Mouse (Mus musculus): ENCODE results near the gene Pin1rt1.

The Pin1rt1 gene

DNA sequence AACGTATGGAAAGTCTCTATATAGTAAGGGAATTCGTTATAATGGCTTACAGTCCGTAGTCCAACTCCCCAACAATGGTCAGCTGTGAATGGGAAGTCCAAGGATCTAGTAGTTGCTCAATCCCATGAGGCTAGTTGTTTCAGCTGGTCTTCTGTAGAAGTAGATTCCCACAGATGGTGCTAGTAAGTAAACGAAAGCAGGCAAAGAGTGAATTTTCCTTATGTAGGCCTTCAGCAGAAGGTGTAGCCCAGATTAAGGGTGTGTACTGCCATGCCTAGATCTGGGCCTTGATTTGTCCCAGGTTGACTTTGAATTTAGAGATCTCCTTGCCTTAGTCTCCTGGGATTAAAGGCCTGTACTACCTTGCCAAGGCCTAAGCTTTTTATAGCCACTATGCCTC is at the start of gene Pin1rt1:
TSS of gene Pin1rt1 (minus strand) at position 101 of the 400 bp plus-strand sequence.
- DNase-seq, result no peak

DNA sequence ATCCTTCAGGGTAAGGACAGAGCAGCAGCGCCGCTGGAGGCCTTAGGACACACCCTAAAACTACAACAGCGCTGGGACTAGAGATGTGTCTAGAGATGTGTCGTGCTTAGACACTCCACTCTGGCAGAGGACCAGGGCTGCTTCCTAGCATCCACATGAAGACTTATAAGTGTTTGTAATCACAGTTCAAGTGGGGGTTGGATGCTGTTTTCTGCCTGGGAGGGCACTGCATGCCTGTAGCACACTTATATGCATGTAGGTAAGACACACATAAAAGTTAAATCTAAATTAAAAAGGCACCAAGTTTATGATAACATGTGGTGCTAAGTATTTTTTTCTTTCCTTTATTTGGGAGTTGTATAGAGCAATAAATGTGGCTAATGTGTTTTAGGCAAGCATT is 47.8 kb upstream of the Pin1rt1 start:
- DNase-seq, result no peak

DNA sequence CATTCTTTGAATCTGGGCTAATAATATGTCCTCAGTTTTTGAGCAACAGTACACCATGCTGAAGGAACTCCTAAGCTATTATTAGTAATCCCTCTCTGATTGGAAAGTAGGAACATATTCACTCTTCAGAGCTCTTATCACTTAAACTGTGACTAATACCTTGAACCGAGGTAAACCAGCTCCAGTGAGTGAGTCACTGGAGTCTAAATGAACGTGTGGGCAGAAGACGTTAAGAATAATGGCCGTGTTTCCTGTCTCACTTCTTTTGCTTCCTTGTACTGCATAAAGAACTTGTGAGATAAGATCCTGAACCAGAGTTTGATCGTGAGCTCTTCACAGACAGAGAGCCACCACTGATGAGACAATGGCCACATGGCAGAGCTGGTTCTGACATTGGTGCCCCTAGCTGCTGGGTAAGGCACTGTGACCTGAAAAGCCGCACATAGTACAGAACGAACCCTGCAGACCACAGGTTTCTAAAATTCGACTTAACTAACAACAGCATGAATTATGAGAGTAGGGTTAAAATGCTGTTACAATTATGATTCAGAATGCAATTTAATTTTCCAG is 47.0 kb upstream of the Pin1rt1 start:
- no peak for DNase-seq

DNA sequence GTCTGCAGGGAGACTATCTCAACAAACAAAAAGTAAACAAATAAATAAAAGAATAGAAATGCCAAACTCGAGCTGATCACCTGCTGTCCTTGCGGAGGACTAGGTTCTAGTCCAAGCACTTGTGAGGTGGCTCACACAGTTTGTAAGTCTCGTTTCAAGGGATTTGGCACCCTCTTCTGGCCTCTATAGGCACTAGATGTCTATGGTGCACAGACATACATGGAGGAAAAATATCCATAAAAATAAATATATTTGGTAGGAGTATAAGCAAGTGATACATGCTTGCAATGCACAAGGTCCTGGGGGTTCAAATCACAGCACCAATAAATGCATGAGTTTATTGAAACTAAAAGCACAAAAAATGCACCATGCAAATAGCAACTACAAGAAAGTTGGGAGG is 34.4 kb upstream of the Pin1rt1 start:
- peak; percentile 26 for DNase-seq

DNA sequence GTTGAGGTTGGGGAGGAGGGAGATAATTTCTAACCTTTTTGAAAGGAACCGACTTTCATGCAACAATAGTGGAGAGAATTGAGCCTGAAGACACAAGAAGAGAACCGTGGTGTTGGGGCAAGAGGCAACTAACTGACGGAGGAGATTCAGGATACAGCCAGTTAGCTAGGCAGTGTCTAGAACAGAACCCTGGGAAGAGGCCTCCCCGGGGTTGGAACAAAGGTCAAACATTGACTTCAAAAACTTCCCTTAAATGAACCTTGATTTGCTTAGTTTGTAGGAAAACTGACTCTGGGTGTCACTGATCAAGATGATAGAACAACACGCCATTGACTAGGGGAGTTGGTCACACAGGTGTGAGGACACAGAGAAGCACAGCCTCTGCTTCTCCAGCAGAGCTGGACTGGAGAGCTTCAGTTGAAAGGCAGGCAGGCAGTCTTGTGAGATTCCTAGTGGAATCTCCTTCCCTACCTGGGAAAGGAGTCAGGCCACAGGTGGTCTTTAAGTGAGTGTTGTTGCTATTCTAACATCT is 32.5 kb upstream of the Pin1rt1 start:
- no peak for DNase-seq

DNA sequence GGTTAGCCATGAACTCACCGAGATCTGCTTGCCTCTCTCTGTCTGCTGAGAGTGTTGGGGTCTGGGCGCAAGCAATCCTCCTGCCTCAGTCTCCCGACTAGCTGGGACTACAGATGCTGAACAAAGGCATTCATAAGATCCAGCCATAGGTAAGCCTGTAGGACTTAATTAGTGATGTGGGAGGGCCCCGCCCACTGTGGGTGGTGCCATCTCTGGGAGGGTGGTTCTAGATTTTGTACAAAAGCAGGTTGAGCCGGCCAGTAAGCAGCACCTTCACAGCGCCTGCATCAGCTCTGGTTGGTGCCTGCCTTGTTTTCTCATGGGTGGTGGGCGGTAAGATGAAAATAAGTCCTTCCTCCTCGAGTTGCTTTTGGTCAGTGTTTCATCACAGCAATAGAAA is 30.1 kb upstream of the Pin1rt1 start:
- DNase-seq, result peak; percentile 30

DNA sequence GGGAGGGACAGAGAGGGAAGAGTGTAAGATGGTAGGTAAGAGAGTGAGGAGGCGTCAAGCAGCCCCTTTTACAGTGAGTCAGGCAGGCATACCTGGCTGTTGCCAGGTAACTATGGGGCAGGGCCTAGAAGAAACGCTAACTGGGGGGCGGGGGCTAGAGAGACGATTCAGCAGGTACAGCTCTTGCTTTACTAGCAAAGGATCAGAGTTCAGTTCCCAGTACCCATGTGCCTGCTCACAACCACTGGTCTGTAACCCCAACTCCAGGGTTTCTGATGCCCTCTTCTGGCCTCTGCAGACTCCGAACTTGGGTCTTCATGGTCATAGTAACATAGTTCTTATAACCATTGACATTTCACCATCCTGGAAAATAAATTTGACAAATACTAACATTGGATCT is 27.8 kb upstream of the Pin1rt1 start:
- DNase-seq, result no peak

DNA sequence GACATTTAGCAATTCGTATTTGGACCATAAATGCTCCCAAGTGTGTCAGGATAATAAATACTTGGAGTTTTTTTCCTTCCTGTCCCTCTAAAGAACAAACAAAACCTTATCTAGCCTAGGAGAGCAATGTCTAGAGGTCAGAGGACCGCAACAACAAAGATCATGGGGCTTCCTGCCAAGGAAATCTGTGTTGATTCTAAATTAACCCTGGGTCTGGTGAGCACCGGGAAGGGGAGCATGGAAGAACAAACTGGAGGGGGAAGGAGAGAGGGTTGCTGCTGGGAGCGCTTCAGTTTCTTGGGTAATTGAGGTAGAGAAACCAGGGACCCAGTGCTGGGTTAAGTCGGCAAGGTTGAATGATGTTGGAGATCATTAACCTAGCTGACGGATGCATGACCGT is 27.0 kb upstream of the Pin1rt1 start:
- no peak for DNase-seq

DNA sequence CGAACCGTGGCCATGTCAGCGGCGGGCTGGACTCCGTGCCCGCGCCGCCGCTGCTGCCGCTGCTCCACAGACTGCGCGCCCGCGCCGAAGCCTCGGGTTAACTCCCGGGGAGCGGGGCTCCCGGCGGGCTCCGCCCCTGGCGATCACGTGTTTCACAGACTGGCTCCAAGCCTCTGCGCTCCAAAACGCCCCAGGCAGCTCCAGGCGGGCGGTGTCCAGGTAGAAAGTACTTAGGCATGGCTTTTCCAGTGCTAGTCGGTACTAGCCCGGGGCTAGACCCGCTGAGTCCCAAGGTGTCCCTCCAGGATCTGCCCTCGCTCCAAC is 26.5 kb upstream of the Pin1rt1 start, which contains the start of gene Depdc7:
TSS of gene Depdc7 (minus strand) at position 138 of the 324 bp plus-strand sequence.
- peak; percentile 95 for DNase-seq

DNA sequence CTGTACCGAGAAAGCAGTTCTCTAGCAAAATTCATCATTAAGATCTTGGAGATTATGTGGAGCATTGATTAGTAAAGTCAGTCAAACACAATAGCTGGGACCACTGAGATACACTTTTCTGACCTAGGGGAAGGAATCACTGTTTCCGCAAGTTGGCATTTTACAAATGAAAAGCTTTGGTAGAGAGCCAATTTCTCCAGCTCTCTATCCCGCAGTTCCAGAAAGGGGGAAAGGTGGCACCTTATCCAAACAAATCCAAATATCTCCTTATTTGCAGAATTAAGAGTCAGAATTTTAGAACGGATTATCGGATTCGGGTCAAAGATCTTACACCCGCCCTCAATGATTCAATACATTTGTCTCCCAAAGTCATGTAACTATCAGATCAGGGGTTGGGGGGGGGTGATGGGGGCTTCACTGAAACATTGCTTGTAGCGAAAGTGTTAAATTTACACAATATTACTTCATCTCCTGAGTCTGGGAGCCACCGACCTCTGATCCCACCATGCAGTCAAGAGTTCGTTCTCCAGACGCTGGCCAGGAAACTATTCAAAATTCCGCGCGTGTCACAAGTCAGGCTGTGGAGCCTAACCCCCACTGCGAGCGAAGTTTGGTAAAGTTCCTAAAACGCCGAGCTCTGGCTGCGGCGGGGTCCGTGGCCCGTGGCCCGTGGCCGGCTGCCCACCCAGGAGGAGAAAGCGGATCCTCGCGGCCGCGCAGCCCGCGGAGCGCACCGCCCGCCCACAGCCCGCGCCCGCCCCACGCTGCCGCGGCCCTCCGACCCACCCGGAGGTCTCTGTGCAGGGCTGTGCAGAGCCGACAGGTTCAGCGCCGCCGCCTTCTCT is 25.9 kb upstream of the Pin1rt1 start:
- no peak for DNase-seq

DNA sequence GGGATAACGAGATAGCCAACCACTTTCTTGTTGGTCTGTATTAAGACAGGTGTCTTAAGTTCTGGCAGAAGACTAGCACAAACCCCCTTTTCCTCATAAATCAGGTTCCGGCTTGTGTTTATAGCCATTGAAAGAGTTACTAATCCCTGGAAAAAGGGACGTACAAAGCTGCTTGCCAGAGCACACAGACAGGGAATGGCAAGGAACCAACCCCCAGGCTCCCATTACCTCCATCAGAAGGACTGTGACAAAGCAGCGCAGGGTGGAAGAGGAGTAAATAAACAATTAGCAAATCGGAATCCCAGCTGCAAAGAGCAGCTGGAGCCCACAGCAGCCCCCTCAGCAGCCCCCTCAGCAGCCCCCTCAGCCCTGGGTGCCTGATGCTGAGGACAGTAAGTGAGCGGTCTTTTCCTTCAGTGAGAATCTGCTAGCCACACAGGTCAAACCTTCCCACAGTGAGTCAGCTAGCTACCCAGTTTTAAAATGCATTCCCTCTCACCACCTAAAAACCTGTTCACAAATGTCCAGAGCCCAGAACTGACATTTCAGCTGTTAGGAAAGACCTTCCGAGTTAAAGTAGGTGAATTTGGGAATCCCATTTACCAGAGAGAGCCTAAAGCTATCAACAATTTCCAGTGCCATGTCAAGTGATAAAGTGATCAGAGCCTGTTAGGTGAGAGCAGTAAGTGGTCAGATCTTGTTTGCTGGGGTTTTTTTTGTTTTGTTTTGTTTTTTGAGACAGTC is 25.0 kb upstream of the Pin1rt1 start:
- no peak for DNase-seq

DNA sequence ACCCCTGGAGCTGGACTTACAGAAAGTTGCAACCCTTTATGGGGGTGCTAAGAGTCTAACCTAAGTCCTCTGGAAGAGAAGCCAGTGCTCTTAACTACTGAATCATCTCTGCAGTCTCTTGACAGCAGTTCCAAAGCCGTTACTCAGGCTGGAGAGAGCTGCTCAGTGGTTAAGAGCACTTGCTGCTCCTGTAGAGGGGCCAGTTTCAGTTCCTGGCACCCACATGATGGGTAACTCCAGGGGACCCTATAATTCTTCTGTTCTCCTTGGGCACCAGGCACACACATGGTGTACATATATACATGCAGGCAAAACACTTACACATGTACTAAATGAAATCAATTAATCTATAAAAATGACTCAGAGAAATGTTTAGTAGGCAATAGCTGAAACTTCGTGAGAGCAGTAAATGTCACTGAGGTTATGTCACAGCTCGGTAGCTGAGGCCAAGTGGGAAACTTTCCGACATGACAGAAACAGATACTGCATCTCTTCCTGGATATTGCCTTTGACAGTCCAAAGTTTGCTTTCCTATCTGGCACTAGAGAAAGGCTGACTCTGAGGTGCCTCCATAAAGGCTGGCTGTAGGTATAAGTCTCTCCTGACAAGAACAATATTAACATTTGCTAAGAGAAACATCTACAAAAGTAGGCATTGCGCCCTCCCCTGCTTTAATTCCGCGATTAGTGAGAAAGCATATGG is 24.2 kb upstream of the Pin1rt1 start:
- DNase-seq, result no peak

DNA sequence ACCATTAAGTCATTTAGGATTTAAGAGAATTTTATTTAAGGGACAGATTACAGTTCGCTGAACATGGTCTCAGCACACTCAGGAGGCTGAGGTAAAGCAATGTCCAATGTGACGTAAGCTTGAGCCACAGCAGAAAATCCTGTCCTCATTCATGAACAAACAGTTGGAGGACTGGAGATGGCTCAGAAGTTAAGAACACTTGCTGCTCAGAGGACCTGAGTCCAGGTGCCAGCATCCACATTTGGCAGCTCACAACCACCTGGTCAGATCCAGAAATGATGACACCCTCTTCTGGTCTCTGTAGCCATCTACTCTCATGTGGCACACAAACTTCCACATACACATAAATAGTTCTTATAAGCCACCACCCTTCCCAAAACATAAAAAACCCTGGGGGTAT is 23.5 kb upstream of the Pin1rt1 start:
- DNase-seq, result no peak

DNA sequence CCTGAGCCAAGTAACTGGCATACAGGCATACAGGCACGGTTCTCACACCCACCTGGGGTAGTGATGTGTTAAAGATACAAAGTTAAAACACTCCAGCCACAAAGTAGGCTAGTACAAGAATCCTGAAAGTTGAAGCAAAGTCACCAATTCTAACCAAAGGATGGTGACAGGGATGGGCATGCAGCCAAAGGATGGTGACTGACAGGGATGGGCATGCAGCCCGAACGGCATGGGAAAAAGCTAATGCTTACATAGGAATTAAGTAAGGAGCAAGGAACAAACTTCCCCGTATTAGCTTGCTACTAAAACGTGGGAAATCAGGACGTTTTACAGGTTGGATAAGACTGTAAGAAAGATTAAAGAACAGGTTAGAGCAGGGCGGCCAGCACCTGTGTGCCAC is 20.1 kb upstream of the Pin1rt1 start:
- DNase-seq, result no peak

DNA sequence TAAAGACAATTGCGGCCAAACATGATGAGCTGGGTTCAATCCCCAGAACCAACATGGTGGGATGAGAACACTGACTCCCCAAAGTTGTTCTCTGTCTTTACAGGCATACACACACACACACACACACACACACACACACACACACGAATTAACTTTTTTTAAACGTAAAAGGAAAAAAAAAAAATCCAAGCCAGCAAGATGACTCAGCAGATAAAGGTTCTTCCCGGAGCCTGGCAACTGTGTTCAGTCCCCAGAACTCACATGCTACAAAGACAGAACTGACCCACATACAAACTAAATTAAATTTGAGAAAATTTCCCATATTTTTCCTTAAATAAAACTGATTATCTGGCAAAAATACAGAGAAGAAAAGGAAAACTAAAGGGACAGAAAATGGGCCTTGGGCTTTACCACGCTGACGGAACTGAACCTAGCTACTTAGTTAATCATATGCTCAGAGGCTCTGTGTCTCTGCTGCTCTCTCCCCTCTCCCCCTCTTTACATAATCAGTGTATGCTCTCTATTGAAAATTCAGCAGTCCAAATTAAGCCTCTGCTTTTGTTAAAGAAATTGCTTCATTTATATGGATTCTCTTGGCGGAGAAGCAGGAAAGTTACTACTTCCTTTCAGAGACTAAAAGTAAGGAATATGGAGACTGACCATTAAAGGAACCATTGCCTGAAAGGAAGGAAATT is 16.5 kb upstream of the Pin1rt1 start:
- no peak for DNase-seq

DNA sequence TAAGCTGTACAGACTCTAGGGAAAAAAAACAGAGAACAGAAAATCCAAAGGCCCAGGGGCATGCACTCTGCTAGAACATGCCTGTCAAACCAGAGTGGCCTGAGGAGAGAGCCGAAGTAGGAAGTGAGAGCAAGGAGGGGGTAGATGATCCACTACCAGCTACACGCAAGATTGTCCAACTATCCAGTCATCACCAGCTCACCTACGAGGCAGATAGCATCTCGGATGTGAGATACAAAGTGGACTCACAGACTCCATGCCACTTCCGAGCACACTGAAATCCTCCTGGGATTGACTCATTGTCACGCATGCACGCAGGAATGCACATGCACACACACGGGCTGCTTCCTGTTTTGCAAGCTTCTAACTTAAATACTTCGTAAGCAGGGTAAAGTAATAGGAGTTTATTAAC is 15.9 kb upstream of the Pin1rt1 start:
- no peak for DNase-seq

DNA sequence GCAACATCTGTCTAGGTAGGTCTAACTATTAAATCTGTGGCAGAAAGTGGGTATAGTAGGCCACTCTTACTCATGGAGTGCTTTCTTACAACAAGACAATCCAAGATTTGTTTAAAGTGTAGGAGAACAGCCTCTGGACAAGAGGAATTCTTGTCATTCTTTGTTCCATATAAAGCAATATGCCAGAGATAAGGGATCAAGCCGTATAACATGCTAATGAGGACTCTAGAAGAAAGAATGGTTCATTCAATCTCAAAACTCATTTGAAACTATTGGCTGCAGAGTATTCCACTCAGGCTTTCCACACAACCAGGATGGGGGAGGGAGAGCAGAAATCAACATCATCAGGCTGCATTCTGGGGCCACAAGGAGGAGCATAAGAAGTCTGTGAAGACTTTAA is 11.2 kb upstream of the Pin1rt1 start:
- no peak for DNase-seq

DNA sequence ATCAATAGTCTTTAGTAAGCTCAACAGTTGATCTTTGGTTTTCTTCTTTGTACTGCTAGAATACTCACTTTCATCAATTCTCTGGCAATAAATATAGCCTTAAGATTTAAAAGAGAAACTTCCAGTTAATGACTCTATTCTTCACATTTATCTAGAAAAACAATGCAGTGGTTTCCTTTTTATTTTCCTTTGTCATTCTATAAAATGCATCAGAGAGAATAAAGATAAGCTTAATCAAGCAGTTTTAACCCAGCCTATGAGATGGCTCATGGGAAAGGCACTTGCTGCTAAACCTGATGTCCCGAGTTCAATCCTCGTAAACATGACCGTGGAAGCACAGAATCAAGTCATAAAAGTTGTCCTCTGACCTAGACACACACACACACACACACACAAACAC is 5.8 kb upstream of the Pin1rt1 start:
- no peak for DNase-seq

DNA sequence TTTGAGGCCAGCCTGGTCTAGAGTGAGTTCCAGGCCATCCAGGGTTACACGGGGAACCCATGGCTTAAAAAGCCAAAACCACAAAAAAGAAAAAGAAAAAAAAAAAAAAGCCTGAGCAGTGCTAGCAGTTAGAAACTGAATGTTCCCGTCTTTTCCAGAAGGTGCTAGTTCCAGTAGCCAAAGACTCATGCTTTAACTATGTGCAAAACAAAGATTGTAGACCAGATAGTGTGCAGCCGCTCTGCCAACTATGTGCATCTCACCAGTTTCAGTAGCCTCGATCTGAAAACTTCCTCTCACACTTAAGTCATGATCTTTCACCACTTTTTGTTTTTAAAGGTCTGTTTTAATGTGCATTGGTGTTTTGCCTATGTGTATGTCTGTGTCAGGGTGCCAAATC is 1.6 kb upstream of the Pin1rt1 start:
- no peak for DNase-seq

DNA sequence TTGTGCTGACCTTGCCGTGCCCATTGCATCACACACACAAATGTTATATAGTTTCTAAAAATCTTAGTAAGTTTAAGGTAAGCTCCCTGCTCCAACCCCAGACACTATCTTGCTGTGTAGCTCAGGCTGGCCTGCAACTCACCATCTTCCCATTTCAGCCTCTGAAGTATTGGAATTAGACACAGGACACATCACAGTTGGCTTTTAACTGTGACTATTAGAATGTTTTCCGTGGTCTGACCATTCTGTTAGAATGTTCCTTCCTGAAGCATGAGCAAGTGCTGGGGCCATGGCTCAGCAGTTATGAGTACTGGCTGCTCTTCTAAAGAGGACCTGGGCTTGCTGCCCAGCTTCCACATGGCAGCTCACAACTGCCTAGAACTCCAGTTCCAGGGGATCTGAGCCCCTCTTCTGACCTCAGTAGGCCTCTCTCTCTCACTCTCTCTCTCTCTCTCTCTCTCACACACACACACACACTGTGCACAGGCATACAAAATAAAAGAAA is 1.1 kb upstream of the Pin1rt1 start:
- no peak for DNase-seq

DNA sequence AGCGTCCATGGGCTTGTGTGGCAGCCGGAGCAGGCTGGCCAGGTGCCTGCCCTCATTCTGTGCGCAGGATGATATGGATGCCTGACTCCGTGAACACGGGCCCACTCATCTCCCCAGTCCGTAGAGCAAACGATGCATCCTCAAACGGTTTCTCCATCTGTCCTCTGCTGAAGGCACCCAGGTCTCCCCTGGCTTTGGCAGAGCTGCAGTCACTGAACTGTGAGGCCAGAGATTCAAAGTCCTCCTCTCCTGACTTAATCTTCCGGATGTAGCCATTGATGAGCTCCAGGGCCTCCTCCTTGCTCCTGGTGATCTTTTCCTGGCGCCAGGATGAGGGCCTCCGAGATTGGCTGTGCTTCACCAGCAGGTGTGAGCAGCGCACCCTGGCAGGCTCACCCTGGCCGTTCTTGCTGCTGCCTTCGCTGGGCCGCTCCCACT is 1.9 kb downstream of the Pin1rt1 start:
- DNase-seq, result no peak

DNA sequence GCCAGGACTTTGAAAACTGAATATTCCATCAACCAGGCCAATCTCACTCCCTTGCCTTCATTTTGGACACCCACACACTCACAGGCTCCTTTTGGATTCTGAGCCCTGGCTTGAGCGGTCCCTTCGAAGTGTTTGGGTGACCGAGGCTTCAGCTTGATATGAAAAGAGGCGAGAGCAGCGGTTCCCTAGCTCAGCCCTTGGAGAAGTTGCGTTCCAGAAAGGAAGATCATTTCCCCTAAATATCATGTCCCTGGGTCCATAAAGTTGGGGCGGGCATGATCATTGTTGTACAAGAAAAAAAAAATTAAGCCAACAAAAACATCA is 3.7 kb downstream of the Pin1rt1 start:
- peak; percentile 16 for DNase-seq
